Mouse (Mus musculus): ENCODE measurements around the gene Gm13089. TPM values are rescaled to one million over a fixed set of nuclear protein-coding genes. Genes with fewer than 3 reads are reported as not detected.
"Not testable (repeated sequence)": the region's sequence is repeated elsewhere in the genome, so short reads cannot be mapped to it uniquely, and the experiment has no call there.

Gene Gm13089
- polyA plus RNA-seq (2014; fragmentation: Nextera tagmentation; extraction: Ambion mirVana): not detected in 2 replicates

DNA sequence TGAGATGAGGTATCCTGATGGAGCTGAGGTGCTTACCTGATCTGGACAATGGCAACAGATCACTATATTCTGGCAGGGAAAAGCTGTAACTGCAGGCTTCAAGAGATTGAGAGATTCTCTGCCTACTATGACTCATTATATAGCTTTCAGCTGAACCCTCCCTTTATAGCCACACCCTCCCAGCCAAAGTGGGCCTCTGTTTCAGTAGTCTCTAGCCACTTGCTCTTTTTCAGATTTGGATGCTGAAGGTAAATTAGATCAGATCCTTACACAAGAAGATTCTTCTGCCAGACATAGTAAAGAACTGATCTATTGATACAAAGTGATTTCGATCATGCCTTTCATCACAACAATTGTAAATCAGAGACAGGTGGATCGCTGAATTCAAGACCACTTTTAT is at the start of gene Gm13089:
TSS of gene Gm13089 (minus strand) at position 101 of the 400 bp plus-strand sequence.
- no peak within 1 kb of the TSS for H3K9ac ChIP-seq (ENCODE audit: low read depth, low read length)
- ATAC-seq (ENCODE audit: low FRiP score) (no peak), DNase-seq (ENCODE audit: low spot score) (no peak)
- H3K36me3 ChIP-seq (ENCODE audit: control insufficient read depth, insufficient read depth, low read length): no peaks in the 10 kb centered on the region
- no peak within 1 kb of the TSS for H3K4me2 ChIP-seq (replicated peaks; ENCODE audit: low read depth, low read length)
- H3K27me3 ChIP-seq (ENCODE audit: control insufficient read depth, insufficient read depth, low read length): no peaks in the 10 kb centered on the region
- no peak within 1 kb of the TSS for H3K4me3 ChIP-seq (ENCODE audit: low read depth, low read length)
- H3K27ac ChIP-seq (ENCODE audit: low read depth, low read length): no peak within 1 kb of the TSS
- H3K4me1 ChIP-seq (replicated peaks; ENCODE audit: control insufficient read depth, insufficient read depth, low read length): no peaks in the 10 kb centered on the region
- 92% methylated on average over 2 of the region's 2 CpGs for WGBS
- peaks cover 9% of the 10 kb centered on the region; the same call in 1 of the 2 replicates for H3K9me3 ChIP-seq (ENCODE audit: control insufficient read depth, low read length)

DNA sequence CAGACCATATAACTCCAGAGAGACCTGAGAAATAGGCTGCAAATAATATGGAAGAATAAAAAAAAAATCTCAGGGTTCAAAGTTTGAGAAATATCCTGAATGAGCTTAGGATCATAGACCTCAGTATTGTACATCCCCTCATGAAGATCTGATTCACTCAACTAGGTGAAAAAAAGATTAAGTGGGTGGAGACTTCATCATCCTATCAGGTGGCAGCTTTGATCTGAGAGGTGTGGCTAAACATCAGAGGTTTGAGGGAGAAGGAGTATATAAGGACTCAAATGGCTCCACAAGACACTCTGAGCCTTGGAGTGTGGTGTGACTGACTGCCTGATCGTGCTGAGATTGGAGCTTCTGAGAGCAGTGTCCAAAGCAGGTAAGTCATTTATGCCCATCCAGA is 16.6 kb upstream of the Gm13089 start, which contains the start of gene Gm13078:
TSS of gene Gm13078 (plus strand) at position 301 of the 400 bp plus-strand sequence.
- H3K4me1 ChIP-seq (replicated peaks; ENCODE audit: control insufficient read depth, insufficient read depth, low read length): no peaks in the 10 kb centered on the region
- WGBS: 86% methylated on average over 1 of the region's 1 CpGs
- H3K27ac ChIP-seq (ENCODE audit: low read depth, low read length): no peak within 1 kb of the TSS
- H3K4me3 ChIP-seq (ENCODE audit: low read depth, low read length): no peak within 1 kb of the TSS
- DNase-seq (ENCODE audit: low spot score) (no peak), ATAC-seq (ENCODE audit: low FRiP score) (no peak)
- H3K36me3 ChIP-seq (ENCODE audit: control insufficient read depth, insufficient read depth, low read length): no peaks in the 10 kb centered on the region
- peaks cover 4% of the 10 kb centered on the region for H3K9me3 ChIP-seq (ENCODE audit: control insufficient read depth, low read length)
- H3K9ac ChIP-seq (ENCODE audit: low read depth, low read length): no peak within 1 kb of the TSS
- H3K4me2 ChIP-seq (replicated peaks; ENCODE audit: low read depth, low read length): no peak within 1 kb of the TSS
- H3K27me3 ChIP-seq (ENCODE audit: control insufficient read depth, insufficient read depth, low read length): no peaks in the 10 kb centered on the region

DNA sequence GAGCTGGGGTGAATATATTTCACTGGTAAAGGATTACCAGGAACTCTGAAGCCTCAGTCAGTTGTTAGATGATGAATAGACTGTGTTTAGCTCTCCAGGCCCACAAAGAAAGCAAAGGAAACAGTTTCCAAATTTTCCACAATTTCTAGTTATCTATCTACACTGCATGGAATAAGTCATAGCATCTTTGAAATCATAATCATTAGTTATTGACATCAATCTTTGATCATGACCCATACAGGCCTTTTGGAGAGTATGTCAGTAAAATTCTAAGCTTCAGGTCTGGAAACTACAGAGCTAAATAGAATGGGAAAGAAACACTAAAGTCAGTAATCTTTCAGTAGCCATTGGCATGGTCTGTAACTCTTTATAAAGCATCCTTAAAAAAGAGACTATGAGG is 45.4 kb downstream of the Gm13089 start, which contains the start of gene Gm13088:
TSS of gene Gm13088 (minus strand) at position 101 of the 400 bp plus-strand sequence.
- not testable (repeated sequence) for H3K4me3 ChIP-seq (ENCODE audit: low read depth, low read length); ATAC-seq (ENCODE audit: low FRiP score); H3K9ac ChIP-seq (ENCODE audit: low read depth, low read length); H3K27me3 ChIP-seq (ENCODE audit: control insufficient read depth, insufficient read depth, low read length); H3K27ac ChIP-seq (ENCODE audit: low read depth, low read length); H3K4me2 ChIP-seq (replicated peaks; ENCODE audit: low read depth, low read length); DNase-seq (ENCODE audit: low spot score); H3K36me3 ChIP-seq (ENCODE audit: control insufficient read depth, insufficient read depth, low read length); H3K9me3 ChIP-seq (ENCODE audit: control insufficient read depth, low read length); H3K4me1 ChIP-seq (replicated peaks; ENCODE audit: control insufficient read depth, insufficient read depth, low read length)

Other genes starting within 250 kb of the Gm13089 start
- gene Gm13043, start 191.4 kb downstream of the Gm13089 start, polyA plus RNA-seq (2014; fragmentation: Nextera tagmentation; extraction: Ambion mirVana): not detected in 2 replicates
- gene Gm13040, start 166.8 kb downstream of the Gm13089 start, polyA plus RNA-seq (2014; fragmentation: Nextera tagmentation; extraction: Ambion mirVana): not detected in 2 replicates
- gene BC080695, start 151.0 kb downstream of the Gm13089 start, polyA plus RNA-seq (2014; fragmentation: Nextera tagmentation; extraction: Ambion mirVana): not detected in 2 replicates
- gene Gm13057, start 151.0 kb downstream of the Gm13089 start, polyA plus RNA-seq (2014; fragmentation: Nextera tagmentation; extraction: Ambion mirVana): not detected in 2 replicates
- not detected in 2 replicates for gene Gm13083, start 87.7 kb downstream of the Gm13089 start, polyA plus RNA-seq (2014; fragmentation: Nextera tagmentation; extraction: Ambion mirVana)
- not detected in 2 replicates for gene Gm13088, start 45.5 kb downstream of the Gm13089 start, polyA plus RNA-seq (2014; fragmentation: Nextera tagmentation; extraction: Ambion mirVana)
- gene Gm13078, start 16.7 kb upstream of the Gm13089 start, polyA plus RNA-seq (2014; fragmentation: Nextera tagmentation; extraction: Ambion mirVana): not detected in 2 replicates
- gene Gm13023, start 86.6 kb upstream of the Gm13089 start, polyA plus RNA-seq (2014; fragmentation: Nextera tagmentation; extraction: Ambion mirVana): not detected in 2 replicates
- not detected in 2 replicates for gene Gm13084, start 113.4 kb upstream of the Gm13089 start, polyA plus RNA-seq (2014; fragmentation: Nextera tagmentation; extraction: Ambion mirVana)
- not detected in 2 replicates for gene Gm13103, start 143.8 kb upstream of the Gm13089 start, polyA plus RNA-seq (2014; fragmentation: Nextera tagmentation; extraction: Ambion mirVana)
- not detected in 2 replicates for gene Pramef6, start 197.7 kb upstream of the Gm13089 start, polyA plus RNA-seq (2014; fragmentation: Nextera tagmentation; extraction: Ambion mirVana)
- gene Pramef25, start 248.3 kb upstream of the Gm13089 start, polyA plus RNA-seq (2014; fragmentation: Nextera tagmentation; extraction: Ambion mirVana): not detected in 2 replicates